Mouse (Mus musculus): ENCODE measurements at regions not wholly inside any gene's neighbourhood (a gene's known extent, or its start where the extent isn't known, plus 50 kb on each side); places are given as distances from the start of the nearest gene placed in this dataset.

DNA sequence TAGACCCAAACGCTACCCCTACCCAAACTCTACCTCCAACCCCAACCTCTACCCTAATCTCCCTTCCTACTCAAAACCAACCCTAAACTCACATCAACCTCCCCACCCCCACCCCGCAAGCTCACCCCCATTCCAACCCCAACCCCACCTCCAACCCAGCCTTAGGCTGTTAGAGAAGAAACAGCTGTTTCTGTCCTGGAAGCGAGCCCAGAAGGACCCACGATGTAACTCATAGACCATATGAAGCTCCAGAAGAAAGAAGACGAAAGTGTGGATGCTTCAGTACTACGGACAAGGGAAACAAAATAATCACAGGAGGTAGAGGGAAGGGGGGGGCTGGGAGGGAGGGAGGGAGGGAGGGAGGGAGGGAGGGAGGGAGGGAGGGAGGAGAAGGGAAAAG lies 58.4 kb downstream of the Sox11 start:
- no peaks in the 10 kb centered on the region for H3K27me3 ChIP-seq (ENCODE audit: control insufficient read depth, insufficient read depth, low read length)
- no peaks in the 10 kb centered on the region for H3K4me1 ChIP-seq (ENCODE audit: control insufficient read depth, insufficient read depth, low read length)
- peak; percentile 45; the same call in 1 of the 2 replicates for ATAC-seq (replicated peaks; ENCODE audit: extremely low read depth, insufficient read depth, low FRiP score)
- no peak overlapping the region for H3K27ac ChIP-seq (ENCODE audit: low read length)
- no peaks in the 10 kb centered on the region for H3K9me3 ChIP-seq (replicated peaks; ENCODE audit: control insufficient read depth, low read length)
- H3K9ac ChIP-seq (ENCODE audit: low read length) = no peak overlapping the region
- H3K4me3 ChIP-seq (ENCODE audit: low read length) = no peak overlapping the region
- WGBS = 55% methylated on average over 6 of the region's 6 CpGs
- no peaks in the 10 kb centered on the region for H3K36me3 ChIP-seq (ENCODE audit: control insufficient read depth, insufficient read depth)
- H3K4me2 ChIP-seq (ENCODE audit: low read depth, low read length) = no peak overlapping the region

- H3K4me3 ChIP-seq (ENCODE audit: low read length) = no peak overlapping the region
- no peaks in the 10 kb centered on the region for H3K36me3 ChIP-seq (ENCODE audit: control insufficient read depth, insufficient read depth)
- H3K27ac ChIP-seq (ENCODE audit: low read length) = no peak overlapping the region
- no peaks in the 10 kb centered on the region for H3K9me3 ChIP-seq (replicated peaks; ENCODE audit: control insufficient read depth, low read length)
- no peak overlapping the region for H3K9ac ChIP-seq (ENCODE audit: low read length)
- no peaks in the 10 kb centered on the region for H3K27me3 ChIP-seq (ENCODE audit: control insufficient read depth, insufficient read depth, low read length)
- ATAC-seq (replicated peaks; ENCODE audit: extremely low read depth, insufficient read depth, low FRiP score) = no peak
- no peak overlapping the region for H3K4me2 ChIP-seq (ENCODE audit: low read depth, low read length)
- no peaks in the 10 kb centered on the region for H3K4me1 ChIP-seq (ENCODE audit: control insufficient read depth, insufficient read depth, low read length)
Observed at GRCm38 (mm10) chr12:27261965-27262364, 80.4 kb downstream of the Sox11 start.

DNA sequence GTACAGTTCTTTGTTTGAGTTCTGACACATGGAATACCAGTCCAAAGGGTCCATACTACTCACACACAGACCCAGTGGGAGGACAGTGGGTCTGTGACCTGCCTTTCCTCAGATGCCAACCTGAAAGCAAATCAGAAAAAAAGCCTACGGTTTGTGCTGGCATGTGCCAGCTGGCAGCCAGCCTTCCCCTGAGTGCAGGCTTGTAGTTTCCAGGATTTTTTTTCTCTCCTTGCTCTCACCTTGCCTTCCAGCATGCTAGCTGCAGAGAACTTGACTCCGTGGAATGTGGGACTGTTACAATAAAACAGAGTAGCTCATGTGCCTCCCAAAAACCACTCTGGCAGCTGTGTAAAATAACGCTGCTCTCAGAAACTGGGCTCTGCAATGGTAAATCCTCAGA lies 88.2 kb downstream of the Sox11 start:
- ATAC-seq (replicated peaks; ENCODE audit: extremely low read depth, insufficient read depth, low FRiP score) = peak; percentile 72
- Histone ChIP-seq H3K27ac (ENCODE audit: low read length) (peak overlapping the region; percentile 67), H3K9ac (ENCODE audit: low read length) (no peak overlapping the region), H3K4me1 (ENCODE audit: control insufficient read depth, insufficient read depth, low read length) (peaks cover 9% of the 10 kb centered on the region), H3K27me3 (ENCODE audit: control insufficient read depth, insufficient read depth, low read length) (no peaks in the 10 kb centered on the region), H3K36me3 (ENCODE audit: control insufficient read depth, insufficient read depth) (no peaks in the 10 kb centered on the region), H3K4me3 (ENCODE audit: low read length) (no peak overlapping the region), H3K4me2 (ENCODE audit: low read depth, low read length) (peak overlapping the region; percentile 29), H3K9me3 (replicated peaks; ENCODE audit: control insufficient read depth, low read length) (no peaks in the 10 kb centered on the region)
- 16% methylated on average over 3 of the region's 3 CpGs for WGBS

GRCm38 (mm10) chr12:27251521-27251920 lies 90.9 kb downstream of the Sox11 start:
- Histone ChIP-seq H3K36me3 (ENCODE audit: control insufficient read depth, insufficient read depth) (no peaks in the 10 kb centered on the region), H3K27ac (ENCODE audit: low read length) (no peak overlapping the region), H3K4me3 (ENCODE audit: low read length) (no peak overlapping the region), H3K9ac (ENCODE audit: low read length) (no peak overlapping the region), H3K4me2 (ENCODE audit: low read depth, low read length) (no peak overlapping the region), H3K4me1 (ENCODE audit: control insufficient read depth, insufficient read depth, low read length) (peaks cover 9% of the 10 kb centered on the region), H3K27me3 (ENCODE audit: control insufficient read depth, insufficient read depth, low read length) (no peaks in the 10 kb centered on the region), H3K9me3 (replicated peaks; ENCODE audit: control insufficient read depth, low read length) (no peaks in the 10 kb centered on the region)
- no peak for ATAC-seq (replicated peaks; ENCODE audit: extremely low read depth, insufficient read depth, low FRiP score)
- 62% methylated on average over 5 of the region's 5 CpGs for WGBS

DNA sequence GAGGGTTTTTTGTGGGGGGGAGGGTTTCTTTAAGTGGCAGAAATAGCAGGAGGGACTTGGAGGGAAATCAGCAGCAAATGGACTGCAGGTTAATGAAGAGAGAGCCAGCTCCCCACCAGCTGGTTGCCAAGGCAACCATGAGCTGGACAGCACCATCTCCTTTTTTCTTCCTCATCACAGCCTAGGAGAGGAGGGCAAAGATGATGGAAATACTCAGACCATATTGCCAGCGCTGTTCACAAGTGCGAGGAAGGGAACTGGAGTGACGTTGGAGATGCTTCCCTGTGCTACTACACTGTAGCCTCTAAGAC lies 93.9 kb downstream of the Sox11 start:
- Histone ChIP-seq H3K36me3 (ENCODE audit: control insufficient read depth, insufficient read depth) (no peaks in the 10 kb centered on the region), H3K9me3 (replicated peaks; ENCODE audit: control insufficient read depth, low read length) (no peaks in the 10 kb centered on the region), H3K4me3 (ENCODE audit: low read length) (no peak overlapping the region), H3K27me3 (ENCODE audit: control insufficient read depth, insufficient read depth, low read length) (no peaks in the 10 kb centered on the region), H3K4me1 (ENCODE audit: control insufficient read depth, insufficient read depth, low read length) (no peaks in the 10 kb centered on the region), H3K27ac (ENCODE audit: low read length) (no peak overlapping the region), H3K9ac (ENCODE audit: low read length) (no peak overlapping the region), H3K4me2 (ENCODE audit: low read depth, low read length) (no peak overlapping the region)
- WGBS = 80% methylated on average over 3 of the region's 3 CpGs
- no peak for ATAC-seq (replicated peaks; ENCODE audit: extremely low read depth, insufficient read depth, low FRiP score)

GRCm38 (mm10) chr12:27247756-27248544 lies 94.4 kb downstream of the Sox11 start:
- WGBS = 63% methylated on average over 10 of the region's 10 CpGs
- ATAC-seq (replicated peaks; ENCODE audit: extremely low read depth, insufficient read depth, low FRiP score) = no peak

GRCm38 (mm10) chr12:27235748-27236147 lies 106.6 kb downstream of the Sox11 start:
- no peak overlapping the region for H3K9ac ChIP-seq (ENCODE audit: low read length)
- H3K9me3 ChIP-seq (replicated peaks; ENCODE audit: control insufficient read depth, low read length) = no peaks in the 10 kb centered on the region
- no peak overlapping the region for H3K4me3 ChIP-seq (ENCODE audit: low read length)
- no peak overlapping the region for H3K27ac ChIP-seq (ENCODE audit: low read length)
- WGBS = 42% methylated on average over 1 of the region's 1 CpGs
- ATAC-seq (replicated peaks; ENCODE audit: extremely low read depth, insufficient read depth, low FRiP score) = no peak
- H3K36me3 ChIP-seq (ENCODE audit: control insufficient read depth, insufficient read depth) = no peaks in the 10 kb centered on the region
- 0 out of 2 replicates have a peak, but pooled peaks cover 5% of the 10 kb centered on the region for H3K4me1 ChIP-seq (ENCODE audit: control insufficient read depth, insufficient read depth, low read length)
- no peaks in the 10 kb centered on the region for H3K27me3 ChIP-seq (ENCODE audit: control insufficient read depth, insufficient read depth, low read length)
- H3K4me2 ChIP-seq (ENCODE audit: low read depth, low read length) = no peak overlapping the region

More at GRCm38 (mm10) chr12:27247756-27248544, 94.4 kb downstream of the Sox11 start:
- H3K4me3 ChIP-seq (ENCODE audit: low read length) = no peak overlapping the region
- no peaks in the 10 kb centered on the region for H3K27me3 ChIP-seq (ENCODE audit: control insufficient read depth, insufficient read depth, low read length)
- no peak overlapping the region for H3K27ac ChIP-seq (ENCODE audit: low read length)
- H3K36me3 ChIP-seq (ENCODE audit: control insufficient read depth, insufficient read depth) = no peaks in the 10 kb centered on the region
- no peaks in the 10 kb centered on the region for H3K9me3 ChIP-seq (replicated peaks; ENCODE audit: control insufficient read depth, low read length)
- no peak overlapping the region for H3K4me2 ChIP-seq (ENCODE audit: low read depth, low read length)
- H3K9ac ChIP-seq (ENCODE audit: low read length) = no peak overlapping the region
- H3K4me1 ChIP-seq (ENCODE audit: control insufficient read depth, insufficient read depth, low read length) = no peaks in the 10 kb centered on the region

DNA sequence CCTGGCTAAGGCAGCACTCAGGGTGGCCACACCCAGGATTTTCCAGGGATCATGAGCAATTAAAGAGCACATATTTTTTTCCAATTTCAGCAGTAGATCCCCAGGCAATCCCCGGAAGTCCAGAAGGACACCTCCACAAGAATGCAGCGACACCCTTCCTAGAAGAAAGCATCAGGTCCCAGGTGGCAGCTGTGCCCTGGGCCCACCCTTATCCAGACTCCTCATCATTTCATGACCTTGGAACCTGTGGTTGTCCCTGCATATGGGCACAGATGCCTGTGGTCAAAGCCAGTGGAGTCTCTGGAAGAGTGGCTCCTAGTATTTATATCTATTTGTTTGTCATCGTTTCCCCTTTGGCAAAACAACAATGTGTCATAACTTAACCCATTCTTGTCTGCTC lies 120.8 kb downstream of the Sox11 start:
- Histone ChIP-seq H3K4me3 (ENCODE audit: low read length) (no peak overlapping the region), H3K36me3 (ENCODE audit: control insufficient read depth, insufficient read depth) (no peaks in the 10 kb centered on the region), H3K4me2 (ENCODE audit: low read depth, low read length) (no peak overlapping the region), H3K9ac (ENCODE audit: low read length) (no peak overlapping the region), H3K27ac (ENCODE audit: low read length) (no peak overlapping the region), H3K9me3 (replicated peaks; ENCODE audit: control insufficient read depth, low read length) (no peaks in the 10 kb centered on the region), H3K4me1 (ENCODE audit: control insufficient read depth, insufficient read depth, low read length) (no peaks in the 10 kb centered on the region), H3K27me3 (ENCODE audit: control insufficient read depth, insufficient read depth, low read length) (no peaks in the 10 kb centered on the region)
- ATAC-seq (replicated peaks; ENCODE audit: extremely low read depth, insufficient read depth, low FRiP score) = no peak
- WGBS = 80% methylated on average over 3 of the region's 3 CpGs

DNA sequence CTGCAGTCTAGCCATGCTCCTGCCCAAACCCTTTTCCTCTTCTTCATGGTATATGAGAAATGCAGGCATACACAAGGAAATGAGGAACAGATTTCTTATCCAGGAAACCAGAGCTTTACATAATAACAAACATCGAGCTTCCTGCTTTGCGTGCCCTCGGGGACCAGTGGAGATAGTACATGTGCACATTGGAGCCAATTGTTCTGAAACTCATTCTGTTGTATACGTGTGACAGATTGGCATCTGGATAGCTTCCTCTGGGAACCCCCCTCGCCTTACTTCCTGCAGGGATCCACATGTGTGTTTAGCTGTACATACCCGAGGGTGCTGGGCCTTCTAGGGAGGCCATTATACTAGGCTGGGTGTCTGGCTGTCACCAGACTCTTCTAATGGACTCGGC lies 141.2 kb downstream of the Sox11 start:
- no peak overlapping the region for H3K4me3 ChIP-seq (ENCODE audit: low read length)
- H3K36me3 ChIP-seq (ENCODE audit: control insufficient read depth, insufficient read depth) = no peaks in the 10 kb centered on the region
- 43% methylated on average over 7 of the region's 7 CpGs for WGBS
- H3K27ac ChIP-seq (ENCODE audit: low read length) = no peak overlapping the region
- H3K4me2 ChIP-seq (ENCODE audit: low read depth, low read length) = no peak overlapping the region
- no peaks in the 10 kb centered on the region for H3K9me3 ChIP-seq (replicated peaks; ENCODE audit: control insufficient read depth, low read length)
- H3K27me3 ChIP-seq (ENCODE audit: control insufficient read depth, insufficient read depth, low read length) = no peaks in the 10 kb centered on the region
- no peak for ATAC-seq (replicated peaks; ENCODE audit: extremely low read depth, insufficient read depth, low FRiP score)
- no peak overlapping the region for H3K9ac ChIP-seq (ENCODE audit: low read length)
- no peaks in the 10 kb centered on the region for H3K4me1 ChIP-seq (ENCODE audit: control insufficient read depth, insufficient read depth, low read length)
